Mouse (Mus musculus) right cerebral cortex, postnatal 14 days (tissue): ENCODE measurements at regions not wholly inside any gene's neighbourhood (a gene's known extent, or its start where the extent isn't known, plus 50 kb on each side); places are given as distances from the start of the nearest gene placed in this dataset.

Source experiments
- DNase-seq: peaks from one replicate; pipeline ENCODE4 v3.0.0; 2022

DNA sequence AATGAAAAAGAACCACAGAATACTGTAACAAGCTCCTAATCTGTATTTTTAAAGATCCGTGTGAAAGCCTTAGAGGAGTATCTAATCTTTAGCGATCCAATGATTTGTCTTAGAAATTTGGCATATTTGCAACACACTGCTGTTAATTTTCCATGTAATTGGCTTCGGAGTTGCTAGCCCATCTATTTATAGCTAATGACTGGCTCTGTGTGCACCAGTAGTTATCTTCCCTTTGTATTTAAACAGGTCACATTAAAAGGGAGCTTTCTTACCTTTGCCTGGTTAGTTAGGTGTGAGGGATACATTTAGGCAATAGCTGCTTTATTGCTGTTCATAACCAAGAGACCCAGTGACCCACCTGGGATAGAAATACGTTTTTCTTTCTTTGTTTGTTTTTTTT lies 256.3 kb upstream of the Mme start:
- DNase-seq = no peak

GRCm38 (mm10) chr3:62976906-62977305 lies 264.4 kb upstream of the Mme start:
- no peak for DNase-seq

- no peak for DNase-seq
Measured at GRCm38 (mm10) chr3:62963244-62963643, 278.1 kb upstream of the Mme start.

DNA sequence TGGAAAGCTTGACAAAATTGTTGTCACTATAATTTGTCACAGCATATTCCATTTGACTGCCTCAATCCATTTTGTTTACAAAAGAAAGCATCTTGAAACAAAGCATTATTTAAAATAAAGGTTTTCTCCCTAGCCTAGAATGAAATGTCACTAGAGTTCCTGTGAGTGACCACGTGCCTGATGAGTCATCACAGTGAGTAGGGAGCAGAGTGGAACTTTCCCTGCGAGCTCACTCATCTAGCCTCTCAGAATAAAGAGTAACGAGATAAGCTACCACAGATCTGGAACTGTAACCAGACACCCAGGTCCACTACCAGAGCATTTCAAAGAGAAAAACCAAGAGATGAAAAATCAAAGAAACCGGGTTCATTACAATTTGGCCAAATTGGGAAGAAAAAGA lies 278.7 kb upstream of the Mme start:
- no peak for DNase-seq

GRCm38 (mm10) chr3:62945356-62945755 lies 296.0 kb upstream of the Mme start:
- no peak for DNase-seq

DNA sequence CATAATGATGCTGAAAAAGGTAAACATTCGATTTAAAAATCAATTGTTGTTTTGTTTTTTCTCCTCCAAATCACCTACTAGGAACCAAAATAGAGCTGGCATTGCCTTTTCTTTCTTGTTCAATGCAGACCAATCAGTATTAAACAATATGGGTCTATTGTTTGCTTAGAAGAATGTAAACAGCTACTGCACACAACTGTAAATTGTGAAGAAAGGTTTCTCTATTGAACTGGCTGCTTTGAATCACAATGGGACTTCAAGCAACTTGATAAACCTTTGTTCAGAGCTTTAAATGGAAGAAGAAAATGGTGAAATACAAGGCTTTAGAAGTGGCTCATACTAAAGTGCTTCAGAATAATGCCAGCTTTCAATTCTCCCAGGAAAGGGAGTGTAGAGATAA lies 302.7 kb upstream of the Mme start:
- no peak for DNase-seq

DNA sequence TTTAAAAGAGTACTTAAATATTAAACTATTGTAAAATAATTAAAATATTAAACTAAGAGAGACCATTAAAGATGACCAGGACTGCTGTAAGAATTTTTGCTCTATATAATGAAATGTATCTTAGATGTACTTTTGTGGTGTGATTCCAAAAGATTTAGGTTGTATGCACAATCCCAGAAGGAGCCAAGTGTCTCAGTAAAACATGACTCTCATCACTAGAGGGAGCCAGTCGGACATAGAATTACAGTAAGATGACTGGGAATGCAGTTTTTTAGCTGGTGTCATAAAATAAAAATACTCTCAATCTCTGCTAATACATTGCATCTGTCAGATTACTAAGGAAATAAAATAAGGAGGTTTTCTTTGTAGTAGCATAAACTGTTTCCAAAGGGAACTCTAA lies 316.9 kb upstream of the Mme start:
- DNase-seq = no peak

DNA sequence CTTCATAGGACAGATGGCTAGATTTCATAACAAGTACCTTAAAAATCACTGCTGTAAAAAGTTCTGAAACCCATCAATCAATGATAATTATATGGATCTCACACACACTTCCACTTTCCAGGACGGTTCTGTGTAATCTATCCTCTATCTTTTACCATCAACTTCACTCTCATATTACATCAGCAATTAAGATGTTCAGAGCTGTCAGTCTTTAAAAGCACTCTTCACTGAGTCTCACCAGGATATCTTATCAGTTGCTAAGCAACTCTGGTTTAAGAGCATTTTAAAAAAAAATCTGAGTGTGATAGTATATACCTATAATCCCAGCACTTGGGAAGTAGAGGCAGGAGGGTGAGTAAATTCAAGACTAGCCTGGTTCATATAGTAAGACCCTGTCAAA lies 312.0 kb upstream of the Gpr149 start:
- DNase-seq = no peak

- no peak for DNase-seq
Measured at GRCm38 (mm10) chr3:62885104-62885503, 280.2 kb upstream of the Gpr149 start.

DNA sequence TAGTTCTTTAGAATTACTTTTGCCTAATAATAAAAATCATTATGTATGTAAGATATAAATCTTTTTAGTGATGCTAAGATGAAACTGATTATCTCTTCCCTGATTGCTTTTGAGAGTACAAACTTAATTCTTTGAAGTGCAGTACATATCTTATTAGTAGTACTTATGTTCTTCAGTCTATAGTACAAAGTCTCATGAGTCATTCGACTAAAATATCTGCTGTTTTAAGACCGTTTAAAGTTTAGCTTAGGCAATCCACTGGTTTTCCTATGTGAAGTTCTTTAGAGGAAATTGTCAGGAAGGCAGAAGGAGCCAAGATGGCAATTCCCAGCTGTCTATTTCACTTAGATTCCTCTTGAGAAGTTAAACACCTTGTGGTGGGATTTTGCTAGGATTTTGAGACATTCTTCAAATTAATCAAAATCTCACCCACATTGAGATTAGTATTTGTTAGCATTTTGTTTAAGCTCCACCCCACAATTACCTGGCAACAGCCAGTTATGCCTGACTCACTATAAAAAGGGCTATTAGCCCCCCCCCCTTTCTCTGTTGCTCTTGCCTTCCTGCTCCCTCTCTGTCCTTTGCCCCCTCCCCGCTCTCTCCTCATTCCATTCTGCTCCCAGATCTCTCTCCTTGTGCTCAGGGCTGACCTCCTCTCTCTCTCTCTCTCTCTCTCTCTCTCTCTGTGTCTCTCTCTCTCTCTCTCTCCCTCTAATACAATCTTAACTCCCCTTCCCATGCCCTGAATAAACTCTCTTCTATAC lies 277.6 kb upstream of the Gpr149 start:
- no peak for DNase-seq

DNA sequence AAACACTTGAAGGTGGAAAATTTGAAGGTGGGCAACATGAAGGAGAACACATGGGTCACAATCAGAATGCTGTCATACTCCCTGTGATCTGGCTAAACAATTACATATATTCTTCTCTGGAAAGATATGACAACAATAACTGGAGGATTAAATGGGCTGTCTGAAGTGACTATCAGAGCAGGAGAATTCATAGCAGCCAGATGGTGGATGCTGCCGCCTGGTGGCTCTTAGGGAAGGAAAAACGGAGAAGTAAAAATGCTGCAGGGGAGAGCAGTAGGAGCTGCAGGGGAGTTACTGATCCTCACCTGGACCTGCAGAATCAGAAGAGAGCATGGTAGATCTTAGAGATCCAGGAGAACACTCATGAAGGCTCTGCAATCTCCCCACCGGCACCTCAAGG lies 255.8 kb upstream of the Gpr149 start:
- DNase-seq = peak; percentile 25

DNA sequence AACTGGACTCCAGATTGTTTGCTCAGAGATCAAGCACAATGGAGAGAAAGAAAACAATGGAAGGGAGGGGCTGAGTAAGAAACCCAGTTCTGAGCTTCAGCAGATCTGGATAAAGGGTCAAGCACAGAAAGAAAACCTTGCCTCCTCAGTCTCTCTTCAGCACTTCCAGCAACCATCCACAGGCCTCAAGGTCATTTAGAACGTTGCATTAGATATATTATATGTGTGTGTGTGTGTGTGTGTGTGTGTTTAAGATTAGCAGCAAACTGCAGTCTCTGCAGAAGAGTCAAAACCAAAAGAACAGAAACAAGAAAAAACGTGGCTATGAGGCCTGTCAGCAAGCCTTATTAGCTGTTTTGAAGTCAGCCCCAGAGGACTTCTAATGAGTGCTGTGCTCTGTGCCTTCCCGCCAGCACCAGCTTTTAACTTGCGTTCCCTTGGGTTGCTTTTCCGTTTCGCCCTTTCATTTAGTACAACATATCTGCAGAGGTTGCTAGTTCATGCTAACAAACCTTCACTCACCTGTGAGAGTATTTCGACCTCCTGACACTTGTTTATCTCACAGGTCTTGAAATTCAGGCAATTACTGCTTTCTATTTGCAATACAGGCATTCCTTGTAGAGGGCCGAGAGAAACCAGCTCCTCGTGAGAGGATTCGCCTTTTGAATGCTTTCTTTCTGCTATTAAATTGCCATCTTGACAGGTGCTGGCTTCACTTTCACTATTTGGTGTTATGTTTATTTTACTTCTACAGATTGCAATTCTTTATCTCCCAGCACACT lies 230.9 kb upstream of the Gpr149 start:
- no peak for DNase-seq

DNA sequence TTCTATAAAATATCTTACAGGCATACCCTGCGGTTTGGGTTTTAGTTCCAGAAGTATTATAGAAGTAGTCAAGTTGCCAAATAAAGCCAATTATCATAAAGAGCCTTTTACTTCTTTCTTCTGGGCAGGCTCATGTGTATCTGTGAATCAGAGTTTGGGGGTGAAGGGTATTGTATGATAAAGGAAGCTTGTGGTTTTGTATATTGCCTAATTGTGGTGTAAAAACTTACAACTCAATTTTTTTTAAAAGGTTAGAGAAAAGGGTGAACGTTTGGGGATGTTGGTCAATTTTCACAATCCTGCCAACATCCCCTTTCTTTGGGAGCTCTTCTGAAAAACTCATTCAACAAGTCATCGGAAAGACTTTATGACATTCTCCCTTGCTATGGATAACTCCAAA lies 219.0 kb upstream of the Gpr149 start:
- no peak for DNase-seq

DNA sequence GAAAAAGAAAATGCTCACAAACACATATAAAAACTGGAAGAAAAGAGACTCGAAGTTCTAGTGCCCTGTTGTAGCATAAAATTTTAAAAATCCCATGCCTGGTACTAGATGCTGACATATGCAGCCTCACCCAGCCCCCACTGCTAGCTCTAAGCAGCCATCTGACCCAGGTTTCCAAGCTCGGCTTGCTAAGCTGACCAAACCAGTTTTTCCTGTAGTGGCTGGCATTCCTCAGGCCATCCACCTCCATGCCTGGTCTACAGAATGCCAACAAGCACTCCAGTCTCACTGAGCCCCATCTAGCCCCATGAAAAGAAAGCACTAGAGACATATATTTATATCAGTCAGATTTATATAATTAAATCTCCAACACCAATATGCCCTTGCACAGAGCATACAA lies 196.1 kb upstream of the Gpr149 start:
- no peak for DNase-seq

GRCm38 (mm10) chr3:62786233-62786632 lies 181.3 kb upstream of the Gpr149 start:
- DNase-seq = no peak
